Mouse (Mus musculus) neural tube, embryonic 10.5 days (tissue): ENCODE measurements at regions not wholly inside any gene's neighbourhood (a gene's known extent, or its start where the extent isn't known, plus 50 kb on each side); places are given as distances from the start of the nearest gene placed in this dataset.
A peak's percentile ranks its signal among the peaks of the same experiment; 100 is the strongest.

Source experiments
- DNase-seq: peaks from one replicate; pipeline ENCODE4 v3.0.0-alpha.2; 2017; ENCODE audit warnings: low spot score; ENCODE audit errors: extremely low spot score

DNA sequence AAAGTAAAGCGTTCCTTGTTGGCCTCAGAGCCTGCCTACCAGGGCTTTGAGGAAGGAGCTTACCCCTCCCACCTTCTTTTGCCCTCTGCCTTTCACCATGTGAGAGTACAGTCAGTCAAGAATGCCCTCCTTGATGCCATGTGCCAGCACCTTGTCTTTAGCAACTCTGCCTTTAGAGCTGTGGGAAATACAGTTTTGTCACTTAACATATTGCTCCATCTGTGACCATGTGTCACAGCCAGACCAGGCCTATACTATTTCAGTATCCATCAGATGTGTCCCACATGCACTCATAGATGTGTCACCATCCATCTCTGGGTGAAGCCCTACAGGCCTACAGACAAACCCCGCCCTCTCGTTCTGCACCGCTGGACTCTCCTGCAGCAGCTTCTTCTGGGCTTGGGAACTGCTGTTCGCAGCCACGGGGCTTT is 355.9 kb downstream of the Agtpbp1 start:
- DNase-seq: no peak

DNA sequence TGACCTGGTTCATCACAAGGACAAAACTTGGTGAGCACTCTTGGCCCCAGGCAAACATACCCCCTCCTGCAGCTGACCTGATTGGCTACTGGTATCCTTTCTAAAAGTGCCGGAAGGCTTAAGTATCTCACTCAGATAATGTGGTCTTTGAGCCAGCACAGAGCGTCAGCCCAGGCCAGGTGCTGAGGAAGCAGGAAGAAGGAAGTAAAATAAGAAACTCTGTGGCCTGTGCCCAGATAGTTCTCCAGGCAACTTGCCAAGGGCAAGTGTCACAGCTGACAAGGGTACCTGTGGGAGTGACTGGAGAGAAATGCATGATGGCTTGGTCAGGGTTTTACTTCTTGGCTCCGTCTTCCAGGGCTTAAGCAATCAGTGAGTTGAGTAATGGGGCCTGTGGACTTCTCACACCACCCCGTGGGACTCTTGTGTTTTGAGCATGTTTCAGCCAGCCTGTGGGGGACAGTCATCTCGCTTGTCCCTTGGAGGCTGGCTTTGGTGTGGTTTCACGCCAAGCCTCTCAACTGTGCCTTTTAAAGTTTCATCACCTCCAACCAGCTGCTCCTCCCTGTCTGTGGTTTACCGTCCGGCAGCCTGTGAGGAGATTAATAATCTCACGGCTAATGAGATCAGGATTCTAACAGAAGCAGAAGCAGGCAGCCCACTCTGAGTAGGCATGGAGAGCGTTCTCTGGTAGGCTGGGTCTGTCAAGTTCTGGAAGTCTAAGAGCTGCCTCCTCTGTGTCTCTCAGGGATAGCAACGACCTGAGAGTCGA is 356.8 kb downstream of the Agtpbp1 start:
- no peak for DNase-seq

DNA sequence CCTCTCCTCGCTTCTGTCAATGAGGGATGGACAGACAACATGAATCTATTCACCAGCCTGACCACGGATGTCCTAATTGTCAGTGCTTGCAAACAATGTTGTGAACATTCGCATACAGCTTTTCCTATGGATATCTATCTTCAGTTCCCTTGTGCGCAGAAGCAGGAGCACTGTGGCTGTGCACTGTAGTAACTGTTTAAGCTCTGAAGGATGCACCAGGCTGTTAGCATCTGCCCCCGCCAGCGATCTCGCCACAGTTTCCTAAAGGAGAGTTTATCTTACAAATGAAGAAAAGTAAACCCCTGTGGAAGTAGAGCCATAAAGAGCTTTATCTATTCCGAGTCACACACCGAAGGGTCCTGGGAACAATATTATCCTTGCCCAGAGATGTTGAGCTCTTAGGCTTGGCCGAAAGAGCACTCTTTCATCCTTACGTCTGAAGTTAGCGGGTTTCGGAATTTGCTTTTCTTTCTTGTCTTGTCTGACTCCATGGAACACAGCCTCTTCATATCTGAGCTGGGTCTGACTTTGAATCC is 357.4 kb downstream of the Agtpbp1 start:
- no peak for DNase-seq

DNA sequence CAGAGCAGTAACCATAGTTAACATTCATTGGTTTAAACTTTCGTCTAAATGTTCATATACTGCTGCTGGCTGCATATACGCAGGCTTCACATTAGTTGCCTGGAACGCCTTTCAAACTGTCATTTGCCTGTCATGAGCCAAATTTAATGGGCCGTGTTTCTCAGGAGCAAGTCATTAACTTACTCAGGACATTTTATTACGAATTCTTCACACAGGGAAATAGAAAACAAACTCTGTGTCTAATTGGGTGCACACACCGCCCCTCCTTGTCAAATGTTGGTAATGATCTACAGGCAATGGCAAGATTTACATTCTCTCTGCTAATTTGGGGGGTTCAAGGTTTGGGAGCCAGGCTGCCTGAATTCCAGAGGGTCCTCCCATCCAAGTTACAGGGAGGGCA is 364.4 kb downstream of the Agtpbp1 start:
- no peak for DNase-seq

DNA sequence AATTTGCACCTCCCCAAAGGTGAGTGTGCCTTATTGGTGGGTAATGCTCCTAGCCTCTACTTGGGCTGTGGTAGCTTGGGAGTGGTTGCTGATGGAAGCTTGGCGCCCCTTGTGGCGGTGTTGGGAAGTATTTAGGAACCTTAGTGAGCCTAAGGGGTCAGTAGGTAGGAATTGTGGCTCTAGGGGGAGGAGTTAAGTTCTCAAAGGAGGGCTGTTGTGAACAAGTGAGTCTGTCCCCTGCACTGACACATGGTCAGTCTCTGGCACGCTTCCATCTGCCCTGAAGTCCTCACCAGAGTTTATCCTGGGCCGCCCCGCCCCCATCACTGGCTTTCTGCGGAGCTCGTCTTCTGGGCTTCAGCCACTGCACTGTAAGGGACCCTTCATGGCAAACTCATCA is 364.9 kb downstream of the Agtpbp1 start:
- DNase-seq: peak; percentile 41

DNA sequence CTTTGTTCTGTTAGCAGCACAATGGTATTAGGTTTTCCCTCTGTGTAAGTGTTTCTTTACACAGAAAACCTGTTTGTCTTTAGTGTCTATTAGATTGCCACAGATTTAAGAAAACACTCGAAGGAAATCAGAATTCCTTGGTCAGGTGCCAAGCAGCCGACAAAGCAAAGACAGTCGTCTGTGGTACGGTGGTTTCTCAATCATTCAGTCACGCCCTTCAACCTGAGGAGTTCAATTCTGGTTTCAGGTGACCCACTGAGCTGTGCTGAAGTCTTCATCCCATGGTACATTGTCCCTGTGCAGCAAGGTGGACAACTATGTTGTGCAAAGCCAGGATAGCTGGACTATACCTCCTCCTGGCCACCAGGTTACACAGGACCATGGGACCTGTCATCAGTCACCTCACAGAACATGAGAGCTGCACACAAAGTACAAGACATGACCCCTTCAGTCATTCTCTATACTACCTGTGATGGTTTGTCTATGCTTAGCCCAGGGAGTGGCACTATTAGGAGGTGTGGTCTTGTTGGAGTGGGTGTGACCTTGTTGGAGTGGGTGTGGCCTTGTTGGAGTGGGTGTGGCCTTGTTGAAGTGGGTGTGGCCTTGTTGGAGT is 368.2 kb downstream of the Agtpbp1 start:
- DNase-seq: no peak

DNA sequence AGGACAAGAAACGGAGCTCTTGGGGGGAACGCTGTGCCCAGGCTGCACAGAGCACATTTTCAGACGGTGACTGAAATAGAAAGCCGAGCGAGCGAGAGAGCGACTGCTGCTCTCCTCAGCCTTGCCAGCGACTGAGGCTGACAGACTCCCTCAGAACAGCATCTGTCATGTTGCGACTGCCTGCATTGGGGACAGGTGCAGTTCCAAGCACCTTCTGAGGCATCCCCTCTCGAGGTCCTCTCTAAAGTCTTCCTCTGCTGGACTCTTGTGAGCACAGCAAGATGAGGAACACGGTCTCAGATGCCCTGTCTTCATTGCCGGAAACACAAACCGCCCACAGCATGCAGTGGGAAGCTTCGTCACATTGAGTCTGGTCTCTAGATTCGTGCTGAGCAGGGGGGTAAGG is 372.7 kb downstream of the Agtpbp1 start:
- no peak for DNase-seq

DNA sequence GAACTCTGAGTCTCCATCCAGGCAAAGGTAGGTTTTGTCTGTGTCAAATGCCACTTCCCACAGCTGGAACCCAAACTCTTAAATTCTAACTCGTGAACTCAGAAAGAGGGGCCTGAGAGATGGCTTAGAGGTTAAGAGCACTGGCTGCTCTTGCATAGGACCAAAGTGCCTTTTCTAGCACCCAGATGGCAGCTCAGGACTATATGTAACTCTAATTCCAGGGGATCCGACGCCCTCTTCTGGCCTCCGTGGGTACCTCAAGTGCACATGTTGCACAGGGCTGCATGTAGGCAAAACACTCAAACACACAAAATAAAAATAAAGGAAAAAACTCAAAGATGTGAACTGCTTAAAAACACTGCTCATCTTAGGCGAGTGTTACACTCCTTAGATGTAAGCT is 374.2 kb downstream of the Agtpbp1 start:
- DNase-seq: no peak

DNA sequence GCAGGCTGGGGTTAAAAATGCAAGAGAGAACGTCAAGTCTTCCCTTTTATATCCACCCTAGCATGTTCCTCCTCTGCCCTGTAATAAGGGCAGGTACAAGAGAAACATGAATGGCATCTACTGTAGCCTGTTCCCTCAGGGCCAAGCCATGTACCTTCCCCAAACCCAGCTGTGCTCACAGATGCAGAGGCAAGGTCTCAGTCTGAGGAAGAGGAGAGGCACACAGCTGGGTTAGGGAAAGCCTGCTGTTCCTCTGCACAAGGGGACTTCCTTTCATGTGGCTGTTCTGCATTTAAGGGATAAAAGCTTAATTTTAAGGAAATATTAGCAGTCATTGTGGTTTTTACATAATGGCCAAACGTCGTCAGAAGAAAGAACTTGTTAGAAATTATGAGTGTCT is 378.8 kb downstream of the Agtpbp1 start:
- DNase-seq: no peak

DNA sequence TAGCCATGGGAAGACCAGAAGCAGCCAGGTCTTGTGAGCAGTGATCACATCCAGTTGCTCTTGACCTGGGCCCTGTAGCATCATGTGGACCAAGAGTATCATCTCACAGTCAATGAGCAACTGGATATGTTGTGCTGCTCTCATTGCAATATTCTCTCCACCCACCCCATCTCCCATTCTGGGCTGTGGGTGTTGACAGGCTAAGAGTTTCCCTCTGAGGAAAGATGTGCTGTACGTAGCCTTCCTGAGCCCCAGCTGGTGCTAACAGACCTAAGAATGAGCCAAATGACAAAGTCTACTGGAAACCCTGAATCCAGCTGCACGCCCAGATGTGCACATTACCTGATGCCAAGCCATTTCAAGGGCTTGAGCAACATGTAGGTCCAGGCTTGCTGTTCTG is 380.5 kb downstream of the Agtpbp1 start:
- DNase-seq: no peak

DNA sequence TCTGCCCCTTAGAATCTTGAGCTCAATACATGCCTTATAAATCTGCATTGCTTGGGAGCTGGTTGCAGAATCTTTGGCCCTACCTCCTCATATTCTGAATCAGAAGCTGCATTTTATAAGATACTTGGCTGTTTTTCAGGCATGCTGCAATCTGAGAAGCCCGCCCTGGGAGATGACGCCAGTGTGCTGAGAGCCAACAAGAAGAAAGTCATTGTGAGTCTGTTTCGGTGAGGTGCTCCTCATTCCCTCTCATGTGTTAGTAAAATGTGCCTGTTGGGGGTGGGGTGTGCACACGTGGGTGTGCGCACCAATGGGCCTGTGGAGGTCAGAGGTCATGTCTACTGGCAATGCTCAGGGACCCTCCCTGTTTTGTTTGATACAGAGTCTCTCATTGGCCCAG is 388.7 kb downstream of the Agtpbp1 start:
- DNase-seq: no peak

DNA sequence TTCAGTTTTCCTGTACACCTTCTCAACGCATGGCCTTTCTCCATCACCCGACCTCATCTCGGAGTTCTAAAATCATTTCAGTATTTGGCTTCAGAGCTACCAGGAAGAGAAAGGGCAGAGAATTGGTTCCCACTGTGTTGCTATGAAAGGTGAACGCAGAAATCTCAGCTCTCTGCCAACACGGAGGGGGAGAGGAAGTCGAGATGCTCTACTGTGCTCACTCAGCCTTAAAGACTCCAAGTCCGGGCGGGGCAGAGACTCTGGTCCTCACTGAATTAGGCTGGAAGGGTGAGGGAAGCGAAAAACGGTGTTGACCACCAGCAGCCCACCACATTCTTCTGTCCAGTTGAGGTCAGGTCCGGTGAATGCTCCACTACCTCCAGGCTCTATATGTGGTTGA is 382.1 kb downstream of the Ntrk2 start:
- DNase-seq: no peak
